Mouse (Mus musculus) megakaryocyte progenitor cell, adult 5-6 weeks (primary cell): ENCODE measurements around the gene Scarf1. TPM values are rescaled to one million over a fixed set of nuclear protein-coding genes. Genes with fewer than 3 reads are reported as not detected.
"Not testable (repeated sequence)": the region's sequence is repeated elsewhere in the genome, so short reads cannot be mapped to it uniquely, and the experiment has no call there.

Source experiments
- ATAC-seq: replicated peaks from 2 replicates; pipeline ENCODE4 v1.8.0; 2016; ENCODE audit warnings: mild to moderate bottlenecking, moderate TSS enrichment, inconsistent platforms; ENCODE audit not compliant: poor library complexity
- total RNA-seq, 2 experiments: library from RNA; stranded (forward) in 1 of 2; stranded (reverse) in 1 of 2; fragments of 157-497, 149-512 nt in 1 of 2; fragments of 200-1000 nt in 1 of 2; gene quantifications; 2 replicates each; pipeline versions ENCODE4 v1.2.3 to v1.2.4; 2015 to 2017

The Scarf1 gene
- total RNA-seq, 2 experiments from 2014 or later, result 2.4 to 3.0 TPM

- ATAC-seq, result no peak
These were observed 23.1 kb downstream of the Scarf1 start for GRCm38 (mm10) chr11:75536255-75537024.

DNA sequence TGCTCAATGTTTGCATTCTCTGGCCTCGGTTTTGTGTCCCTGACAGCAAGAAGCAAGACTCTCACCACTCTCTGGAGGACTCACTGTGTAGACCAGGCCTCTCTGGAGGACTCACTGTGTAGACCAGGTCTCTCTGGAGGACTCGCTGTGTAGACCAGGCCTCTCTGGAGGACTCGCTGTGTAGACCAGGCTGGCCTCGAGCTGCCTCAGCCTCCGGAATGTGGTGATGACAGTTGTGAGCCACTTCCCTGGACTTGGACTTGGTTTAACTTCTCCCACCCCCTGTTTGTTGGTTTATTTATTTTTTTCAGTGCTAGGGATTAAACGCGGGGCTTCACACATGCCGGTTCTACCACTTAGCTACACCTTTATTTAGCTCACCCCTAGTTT, 23.7 kb downstream of the Scarf1 start:
- no peak for ATAC-seq

GRCm38 (mm10) chr11:75537491-75538183, 24.3 kb downstream of the Scarf1 start:
- ATAC-seq, result no peak

DNA sequence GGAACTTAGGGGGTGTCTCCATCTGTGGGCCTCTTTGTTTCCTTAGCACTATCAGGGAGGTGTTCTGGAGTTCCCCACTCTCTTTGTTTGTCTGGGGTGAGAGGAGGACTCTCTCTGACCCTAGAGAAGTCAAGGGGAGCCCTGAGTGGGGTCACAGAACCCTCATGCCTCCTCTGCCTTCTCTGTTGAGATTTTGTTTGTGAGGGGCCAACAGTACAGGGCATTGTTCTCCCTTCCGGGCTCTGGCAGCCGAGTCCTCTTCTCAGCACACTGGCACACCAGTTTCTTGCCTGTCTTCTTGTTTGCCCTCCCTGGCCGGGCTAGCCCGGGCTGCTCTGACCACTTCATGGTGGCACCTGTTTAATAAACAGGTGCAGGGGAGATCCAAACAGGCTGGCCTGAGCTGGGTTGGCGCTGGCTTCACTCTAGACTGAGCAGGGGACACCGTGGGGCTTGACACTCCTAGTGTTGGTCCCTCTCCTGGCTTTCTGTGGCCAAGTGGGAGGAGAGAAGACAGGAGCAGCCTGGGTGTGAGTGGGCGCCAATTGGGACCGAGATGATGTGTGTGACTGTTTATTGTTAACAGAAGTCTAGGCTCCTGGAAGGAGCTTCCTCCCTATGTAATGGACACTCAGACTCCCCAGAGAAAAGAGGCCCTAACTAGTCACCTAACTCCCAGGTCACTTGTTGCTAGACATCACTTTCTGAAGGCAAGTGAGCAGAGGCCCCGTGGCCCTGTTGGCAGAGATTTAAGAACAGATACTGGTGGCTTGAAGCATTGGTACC, 25.0 kb downstream of the Scarf1 start:
- no peak for ATAC-seq

GRCm38 (mm10) chr11:75538970-75539299, 25.6 kb downstream of the Scarf1 start:
- peak; percentile 49 for ATAC-seq

GRCm38 (mm10) chr11:75540209-75540608, 26.9 kb downstream of the Scarf1 start:
- ATAC-seq, result no peak

DNA sequence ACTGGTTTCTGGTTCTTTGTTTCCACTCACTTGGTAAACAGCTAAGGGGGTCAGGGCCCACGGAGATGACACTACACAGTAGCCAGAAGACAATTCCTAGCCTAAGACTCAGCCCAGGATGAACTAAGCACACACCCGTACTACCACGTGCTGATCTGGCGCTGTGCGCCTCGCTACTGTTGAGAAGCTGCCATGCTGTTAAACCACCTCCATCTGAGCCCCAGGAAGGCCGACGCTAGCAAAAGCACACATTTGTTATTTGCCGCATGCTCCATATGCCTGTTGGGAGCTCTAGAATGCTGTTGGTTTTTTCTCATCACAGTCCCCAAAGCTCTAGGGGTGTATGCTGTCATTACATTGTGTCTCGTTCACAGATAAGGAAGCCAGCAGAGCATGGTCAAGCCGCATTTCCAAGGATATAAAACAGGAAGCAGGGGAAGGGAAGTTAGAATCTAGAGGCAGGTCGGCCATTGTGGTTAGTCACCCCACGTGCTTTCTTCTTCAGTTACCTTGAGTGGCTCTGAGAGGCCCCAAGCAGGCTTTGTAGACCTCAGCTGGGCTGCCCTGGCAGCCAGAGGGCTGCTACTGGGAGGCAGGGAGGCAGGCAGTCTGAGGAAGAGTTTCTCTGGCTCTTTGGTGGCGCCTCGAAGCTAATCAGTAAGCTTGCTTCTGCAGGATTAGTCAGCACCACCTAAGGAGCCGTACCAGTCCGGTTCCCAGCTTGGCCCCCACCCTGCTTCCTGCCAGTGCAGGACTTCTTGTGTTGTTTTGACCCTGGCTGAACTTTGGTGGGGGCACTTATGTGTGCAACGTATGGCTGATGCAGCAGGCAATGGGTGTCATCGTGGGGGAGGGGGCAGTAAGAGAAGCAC, 27.6 kb downstream of the Scarf1 start:
- peak; percentile 73 for ATAC-seq

DNA sequence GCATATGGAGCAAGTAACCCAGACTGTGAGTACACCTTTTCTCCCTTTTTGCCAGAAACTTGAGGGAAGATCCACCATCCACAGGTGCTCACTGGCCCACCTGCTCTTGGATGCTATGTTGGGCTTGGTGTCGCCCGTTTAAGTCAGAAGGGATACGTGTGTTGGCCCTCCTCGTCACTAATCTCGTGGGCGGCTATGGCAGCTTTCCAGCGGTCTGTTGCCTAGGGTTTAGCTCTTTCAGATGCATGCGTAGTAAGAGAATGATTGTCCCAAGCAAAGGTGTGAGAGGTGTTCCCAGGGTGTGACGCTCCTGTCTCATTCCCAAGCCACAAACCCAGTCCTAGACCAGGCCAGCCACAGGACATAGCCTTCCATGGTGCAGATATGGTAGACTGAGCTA, 31.4 kb downstream of the Scarf1 start:
- no peak for ATAC-seq

DNA sequence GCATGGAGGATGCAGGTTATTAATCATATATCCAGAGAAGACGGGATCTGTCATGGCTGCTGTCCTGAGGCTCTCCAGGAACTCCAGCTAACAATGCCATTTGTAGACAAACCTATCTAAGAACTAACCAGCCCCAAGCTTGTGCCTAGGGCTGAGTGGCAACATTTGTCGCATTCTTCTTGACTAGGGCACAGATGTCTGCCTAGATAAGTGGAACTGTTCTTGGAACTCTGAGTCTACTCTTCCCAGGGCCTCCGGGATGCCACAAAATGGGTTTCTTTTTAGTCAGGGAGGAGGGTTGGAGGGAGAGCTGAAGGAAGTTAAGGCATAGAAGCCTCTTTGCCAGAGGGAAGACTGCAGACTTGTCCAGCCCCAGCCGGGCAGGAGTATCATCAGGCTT, 32.7 kb downstream of the Scarf1 start:
- ATAC-seq, result no peak

- ATAC-seq, result peak; percentile 65
These were observed 36.3 kb downstream of the Scarf1 start for GRCm38 (mm10) chr11:75549658-75550111.

- ATAC-seq, result no peak
These were observed 37.0 kb downstream of the Scarf1 start for GRCm38 (mm10) chr11:75550200-75550946.

GRCm38 (mm10) chr11:75551321-75551720, 38.0 kb downstream of the Scarf1 start:
- ATAC-seq, result no peak

- no peak for ATAC-seq
These were observed 38.7 kb downstream of the Scarf1 start for GRCm38 (mm10) chr11:75551961-75552441.

DNA sequence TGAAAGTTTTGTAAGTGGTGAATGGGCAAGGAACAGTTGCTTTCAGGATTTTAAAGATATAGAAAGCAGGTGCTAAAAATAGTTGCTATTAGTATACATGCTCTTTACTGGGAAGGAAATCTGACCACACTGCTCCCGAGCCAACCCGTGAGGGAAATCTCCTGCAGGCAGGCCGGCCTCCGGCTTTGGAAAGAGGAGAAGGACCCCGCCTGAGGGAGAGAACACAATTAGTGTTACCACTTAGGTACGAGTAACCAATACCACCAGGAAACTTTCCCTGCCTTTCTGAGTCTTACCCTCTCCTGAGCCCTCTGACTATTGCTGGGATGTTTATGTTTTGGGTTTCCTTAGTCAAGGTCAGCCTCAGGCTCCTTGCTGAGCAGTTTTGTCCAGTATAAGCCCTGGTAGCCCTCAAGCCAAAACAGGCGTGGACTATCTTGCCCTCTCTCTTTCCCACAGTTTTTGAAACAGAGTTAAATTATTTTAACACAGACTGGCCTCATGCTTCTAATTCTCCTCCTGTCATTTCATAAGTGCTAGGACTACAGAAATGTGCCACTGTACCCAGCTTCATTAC, 39.7 kb downstream of the Scarf1 start:
- ATAC-seq, result no peak

DNA sequence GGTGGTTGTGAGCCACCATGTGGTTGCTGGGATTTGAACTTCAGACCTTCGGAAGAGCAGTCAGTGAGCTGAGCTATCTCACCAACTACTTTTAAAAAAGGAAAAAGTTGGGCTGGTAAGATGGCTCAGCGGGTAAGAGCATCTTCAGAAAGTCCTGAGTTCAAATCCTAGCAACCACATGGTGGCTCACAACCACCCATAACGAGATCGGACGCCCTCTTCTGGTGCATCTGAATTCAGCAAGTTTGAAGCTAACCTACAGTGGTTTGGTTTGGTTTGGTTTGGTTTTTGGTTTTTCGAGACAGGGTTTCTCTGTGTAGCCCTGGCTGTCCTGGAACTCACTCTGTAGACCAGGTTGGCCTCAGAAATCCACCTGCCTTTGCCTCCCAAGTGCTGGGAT, 42.7 kb downstream of the Scarf1 start:
- not testable (repeated sequence) for ATAC-seq

DNA sequence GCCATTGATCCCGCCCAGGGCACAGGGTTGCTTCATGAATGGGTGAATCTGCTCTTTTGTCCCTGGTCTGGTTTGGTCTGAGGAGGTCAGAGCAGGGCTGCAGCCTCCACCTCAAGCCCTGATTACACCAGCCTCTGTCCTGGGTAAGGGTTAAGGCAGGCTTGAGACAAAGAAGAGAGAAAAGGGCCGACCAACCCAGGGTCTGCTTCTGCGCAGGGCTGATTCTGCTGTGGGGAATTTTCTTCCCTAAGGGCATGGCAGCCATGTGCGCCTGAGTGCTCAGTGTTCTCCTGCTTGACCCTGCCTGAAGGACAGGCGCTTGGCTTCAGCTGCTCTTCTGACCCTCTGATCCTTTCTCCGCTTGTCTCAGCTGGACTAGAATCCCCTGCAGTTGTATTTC, 43.8 kb downstream of the Scarf1 start:
- no peak for ATAC-seq

GRCm38 (mm10) chr11:75558101-75558500, 44.8 kb downstream of the Scarf1 start:
- no peak for ATAC-seq

DNA sequence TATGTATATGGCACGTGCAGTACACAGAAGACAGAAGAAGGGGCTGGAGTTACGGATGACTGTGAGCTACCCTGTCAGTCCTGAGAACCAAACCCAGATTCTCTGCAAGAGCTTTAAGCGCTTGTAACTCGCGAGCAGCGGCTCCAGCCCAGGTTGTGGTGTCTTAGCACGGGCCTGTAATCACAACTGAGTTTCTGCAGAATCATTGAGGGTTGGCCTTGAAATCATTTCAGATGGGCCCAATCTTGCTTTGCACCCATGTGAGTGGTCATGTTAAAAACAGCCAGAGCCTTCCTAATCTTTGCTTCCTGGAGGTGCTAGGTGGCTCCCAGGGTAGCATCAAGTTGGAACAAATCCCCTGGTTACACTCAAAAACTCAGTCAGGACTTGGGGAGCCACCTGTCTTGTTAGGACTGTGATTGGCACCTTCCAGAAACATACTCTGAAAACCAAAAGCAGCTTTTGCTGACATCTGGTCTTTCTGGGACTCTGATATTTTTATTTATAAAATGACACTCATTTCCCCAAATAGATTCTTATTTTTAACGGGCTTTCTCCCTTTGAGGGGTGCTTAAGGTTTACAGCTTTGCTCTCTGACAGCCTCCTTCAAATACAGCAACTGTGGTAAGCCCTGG, 46.6 kb downstream of the Scarf1 start:
- ATAC-seq, result peak; percentile 34; the same call in 1 of the 2 replicates
